Mouse (Mus musculus) kidney, embryonic 15.5 days (tissue): ENCODE results near the gene Wnt4. TPM values are rescaled to one million over a fixed set of nuclear protein-coding genes. Genes with fewer than 3 reads are reported as not detected.

Experiments used
- polyA plus RNA-seq: library from polyadenylated mRNA; unstranded; fragments of >200 nt; fragmentation: Nextera tagmentation; extraction: Ambion mirVana; gene quantifications from 2 replicates; pipeline ENCODE4 v1.2.1, GENCODE M21; 2015

Wnt4 gene
- polyA plus RNA-seq, 1 experiment from 2014 or later, result 10.6 TPM

Other genes starting within 250 kb of the Wnt4 start
- gene Zbtb40, start 228.7 kb upstream of the Wnt4 start, polyA plus RNA-seq, result 4.1 and 4.6 TPM in 2 replicates
- 678 and 694 TPM in 2 replicates for gene Cdc42, start 80.2 kb downstream of the Wnt4 start, polyA plus RNA-seq
- not detected in 2 replicates for gene Cela3a, start 132.3 kb downstream of the Wnt4 start, polyA plus RNA-seq
- not detected in 2 replicates for gene Cela3b, start 153.1 kb downstream of the Wnt4 start, polyA plus RNA-seq
- not detected in 2 replicates for gene 1700013G24Rik, start 175.8 kb downstream of the Wnt4 start, polyA plus RNA-seq
- gene Hspg2, start 191.3 kb downstream of the Wnt4 start, polyA plus RNA-seq, result 34.2 and 35.7 TPM in 2 replicates